Mouse (Mus musculus): ENCODE measurements around the gene H2-Q1.

DNA sequence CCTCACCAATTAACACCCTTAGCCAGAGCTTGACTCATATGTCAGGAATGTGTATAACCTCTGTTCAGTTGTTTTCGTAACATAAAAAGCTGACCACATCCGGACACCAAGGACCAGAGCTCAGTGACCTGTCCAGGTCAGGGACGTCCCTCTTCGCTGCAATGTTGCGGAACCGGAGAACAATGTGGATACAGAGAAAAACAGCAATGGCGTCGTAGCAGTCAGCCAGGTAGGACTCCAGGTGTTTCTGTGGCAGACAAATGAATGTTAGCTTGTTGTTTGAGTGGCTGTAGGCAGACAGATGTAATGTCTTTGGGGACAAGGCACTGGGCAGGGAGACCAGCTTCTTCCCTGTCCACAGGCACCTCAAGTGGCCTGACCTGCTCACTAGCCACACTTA lies 42.2 kb upstream of the H2-Q1 start:
- TF ChIP-seq CTCF (IDR thresholded peaks at IDR 0.05; ENCODE audit: insufficient read depth, low read length) (no peak), POLR2A (IDR thresholded peaks at IDR 0.05; ENCODE audit: borderline replicate concordance, extremely low read depth, low read depth, low read length) (no peak)
